Mouse (Mus musculus): ENCODE measurements around the gene Dnajc11. TPM values are rescaled to one million over a fixed set of nuclear protein-coding genes. Genes with fewer than 3 reads are reported as not detected.

Gene Dnajc11
- polyA plus RNA-seq, 1 experiment, result 61.5 TPM

GRCm38 (mm10) chr4:151898600-151899245 lies 34.8 kb upstream of the Dnajc11 start:
- H3K4me3 ChIP-seq (ENCODE audit: insufficient read depth, poor library complexity, severe bottlenecking), result no peak overlapping the region
- no peaks in the 10 kb centered on the region for H3K79me2 ChIP-seq (ENCODE audit: control insufficient read depth, insufficient read depth)

GRCm38 (mm10) chr4:151899707-151900384 lies 33.6 kb upstream of the Dnajc11 start:
- Histone ChIP-seq H3K79me2 (ENCODE audit: control insufficient read depth, insufficient read depth) (no peaks in the 10 kb centered on the region), H3K36me3 (ENCODE audit: control insufficient read depth, insufficient read depth) (no peaks in the 10 kb centered on the region), H3K27me3 (ENCODE audit: control insufficient read depth, insufficient read depth, insufficient read length) (no peaks in the 10 kb centered on the region), H3K79me3 (ENCODE audit: low read depth) (no peaks in the 10 kb centered on the region), H3ac (ENCODE audit: control insufficient read depth, insufficient read length, low read depth) (no peak overlapping the region), H3K4me3 (ENCODE audit: insufficient read depth, poor library complexity, severe bottlenecking) (no peak overlapping the region)
- TF ChIP-seq USF1 (IDR thresholded peaks at IDR 0.05; ENCODE audit: low read depth), result no peak
- no peak for TF ChIP-seq MYOD1 (IDR thresholded peaks at IDR 0.05; ENCODE audit: control insufficient read depth, insufficient read length, low read depth)
- no peak for TF ChIP-seq CEBPB (IDR thresholded peaks at IDR 0.05; ENCODE audit: low read depth)
- TF ChIP-seq FOSL1 (IDR thresholded peaks at IDR 0.05; ENCODE audit: insufficient read depth, low read length, poor library complexity, severe bottlenecking), result no peak
- TF ChIP-seq MYOG (IDR thresholded peaks at IDR 0.05; ENCODE audit: control insufficient read depth, extremely low read depth, insufficient read length), result no peak

More at GRCm38 (mm10) chr4:151898600-151899245, 34.8 kb upstream of the Dnajc11 start:
- Histone ChIP-seq H3K27me3 (ENCODE audit: control insufficient read depth, insufficient read depth, insufficient read length) (no peaks in the 10 kb centered on the region), H3ac (ENCODE audit: control insufficient read depth, insufficient read length, low read depth) (no peak overlapping the region), H3K36me3 (ENCODE audit: control insufficient read depth, insufficient read depth) (no peaks in the 10 kb centered on the region), H3K79me3 (ENCODE audit: low read depth) (no peaks in the 10 kb centered on the region)
- TF ChIP-seq MYOG (IDR thresholded peaks at IDR 0.05; ENCODE audit: control insufficient read depth, extremely low read depth, insufficient read length) (no peak), MYOD1 (IDR thresholded peaks at IDR 0.05; ENCODE audit: control insufficient read depth, insufficient read length, low read depth) (no peak), USF1 (IDR thresholded peaks at IDR 0.05; ENCODE audit: low read depth) (no peak), FOSL1 (IDR thresholded peaks at IDR 0.05; ENCODE audit: insufficient read depth, low read length, poor library complexity, severe bottlenecking) (no peak), CEBPB (IDR thresholded peaks at IDR 0.05; ENCODE audit: low read depth) (no peak), MAX (IDR thresholded peaks at IDR 0.05) (no peak), CTCF (IDR thresholded peaks at IDR 0.05; ENCODE audit: control insufficient read depth, insufficient read depth, insufficient read length) (no peak)

- Histone ChIP-seq H3K4me3 (ENCODE audit: insufficient read depth, poor library complexity, severe bottlenecking) (no peak overlapping the region), H3K79me2 (ENCODE audit: control insufficient read depth, insufficient read depth) (no peaks in the 10 kb centered on the region), H3ac (ENCODE audit: control insufficient read depth, insufficient read length, low read depth) (no peak overlapping the region), H3K36me3 (ENCODE audit: control insufficient read depth, insufficient read depth) (no peaks in the 10 kb centered on the region), H3K79me3 (ENCODE audit: low read depth) (no peaks in the 10 kb centered on the region), H3K27me3 (ENCODE audit: control insufficient read depth, insufficient read depth, insufficient read length) (no peaks in the 10 kb centered on the region)
- TF ChIP-seq MAX (IDR thresholded peaks at IDR 0.05) (no peak), MYOG (IDR thresholded peaks at IDR 0.05; ENCODE audit: control insufficient read depth, extremely low read depth, insufficient read length) (no peak), CEBPB (IDR thresholded peaks at IDR 0.05; ENCODE audit: low read depth) (no peak), MYOD1 (IDR thresholded peaks at IDR 0.05; ENCODE audit: control insufficient read depth, insufficient read length, low read depth) (no peak), FOSL1 (IDR thresholded peaks at IDR 0.05; ENCODE audit: insufficient read depth, low read length, poor library complexity, severe bottlenecking) (no peak)
These were observed 32.8 kb upstream of the Dnajc11 start for GRCm38 (mm10) chr4:151900735-151901134.

GRCm38 (mm10) chr4:151901422-151901821 lies 32.1 kb upstream of the Dnajc11 start:
- no peaks in the 10 kb centered on the region for H3K36me3 ChIP-seq (ENCODE audit: control insufficient read depth, insufficient read depth)
- no peak for TF ChIP-seq CEBPB (IDR thresholded peaks at IDR 0.05; ENCODE audit: low read depth)
- no peak for TF ChIP-seq MAX (IDR thresholded peaks at IDR 0.05)
- no peak for TF ChIP-seq USF1 (IDR thresholded peaks at IDR 0.05; ENCODE audit: low read depth)
- no peak for TF ChIP-seq CTCF (IDR thresholded peaks at IDR 0.05; ENCODE audit: control insufficient read depth, insufficient read depth, insufficient read length)
- no peak for TF ChIP-seq MYOD1 (IDR thresholded peaks at IDR 0.05; ENCODE audit: control insufficient read depth, insufficient read length, low read depth)
- no peak for TF ChIP-seq FOSL1 (IDR thresholded peaks at IDR 0.05; ENCODE audit: insufficient read depth, low read length, poor library complexity, severe bottlenecking)
- TF ChIP-seq MYOG (IDR thresholded peaks at IDR 0.05; ENCODE audit: control insufficient read depth, extremely low read depth, insufficient read length), result no peak
- no peaks in the 10 kb centered on the region for H3K79me2 ChIP-seq (ENCODE audit: control insufficient read depth, insufficient read depth)
- H3ac ChIP-seq (ENCODE audit: control insufficient read depth, insufficient read length, low read depth), result no peak overlapping the region
- H3K79me3 ChIP-seq (ENCODE audit: low read depth), result no peaks in the 10 kb centered on the region
- H3K27me3 ChIP-seq (ENCODE audit: control insufficient read depth, insufficient read depth, insufficient read length), result no peaks in the 10 kb centered on the region
- no peak overlapping the region for H3K4me3 ChIP-seq (ENCODE audit: insufficient read depth, poor library complexity, severe bottlenecking)

- Histone ChIP-seq H3K79me3 (ENCODE audit: low read depth) (no peaks in the 10 kb centered on the region), H3K4me3 (ENCODE audit: insufficient read depth, poor library complexity, severe bottlenecking) (no peak overlapping the region), H3ac (ENCODE audit: control insufficient read depth, insufficient read length, low read depth) (no peak overlapping the region), H3K79me2 (ENCODE audit: control insufficient read depth, insufficient read depth) (no peaks in the 10 kb centered on the region), H3K36me3 (ENCODE audit: control insufficient read depth, insufficient read depth) (no peaks in the 10 kb centered on the region), H3K27me3 (ENCODE audit: control insufficient read depth, insufficient read depth, insufficient read length) (peaks cover 6% of the 10 kb centered on the region)
- no peak for TF ChIP-seq CTCF (IDR thresholded peaks at IDR 0.05; ENCODE audit: control insufficient read depth, insufficient read depth, insufficient read length)
- TF ChIP-seq USF1 (IDR thresholded peaks at IDR 0.05; ENCODE audit: low read depth), result no peak
- TF ChIP-seq MYOD1 (IDR thresholded peaks at IDR 0.05; ENCODE audit: control insufficient read depth, insufficient read length, low read depth), result no peak
- TF ChIP-seq CEBPB (IDR thresholded peaks at IDR 0.05; ENCODE audit: low read depth), result no peak
- TF ChIP-seq FOSL1 (IDR thresholded peaks at IDR 0.05; ENCODE audit: insufficient read depth, low read length, poor library complexity, severe bottlenecking), result no peak
- TF ChIP-seq MAX (IDR thresholded peaks at IDR 0.05), result no peak
- no peak for TF ChIP-seq MYOG (IDR thresholded peaks at IDR 0.05; ENCODE audit: control insufficient read depth, extremely low read depth, insufficient read length)
These were observed 31.3 kb upstream of the Dnajc11 start for GRCm38 (mm10) chr4:151902046-151902688.

Data from C2C12 (cell line).